Mouse (Mus musculus): ENCODE results near the gene Gdf9.

- no peak for TF ChIP-seq CTCF (IDR thresholded peaks at IDR 0.05; ENCODE audit: borderline replicate concordance, insufficient read depth, low read length)
- no peak for TF ChIP-seq POLR2A (IDR thresholded peaks at IDR 0.05; ENCODE audit: low read depth, low read length)
These were observed 41.9 kb downstream of the Gdf9 start for GRCm38 (mm10) chr11:53472709-53473108.

Data from embryonic fibroblast, embryonic 13.5 days (primary cell).